Mouse (Mus musculus) bone marrow, adult 2 months (tissue): ENCODE data around the gene Magi2.

Source experiments
- CTCF ChIP-seq: fragments of 200-500 bp; IDR thresholded peaks from 2 replicates; pipeline ENCODE4 v1.5.1; 2011; ENCODE audit warnings: low read length, control low read depth; ENCODE audit not compliant: control insufficient read depth, insufficient read depth
- POLR2A ChIP-seq: fragments of 200-500 bp; IDR thresholded peaks from 2 replicates; pipeline ENCODE4 v1.6.1; 2011; ENCODE audit warnings: low read depth, mild to moderate bottlenecking, control low read depth, low read length, borderline replicate concordance; ENCODE audit not compliant: control insufficient read depth

DNA sequence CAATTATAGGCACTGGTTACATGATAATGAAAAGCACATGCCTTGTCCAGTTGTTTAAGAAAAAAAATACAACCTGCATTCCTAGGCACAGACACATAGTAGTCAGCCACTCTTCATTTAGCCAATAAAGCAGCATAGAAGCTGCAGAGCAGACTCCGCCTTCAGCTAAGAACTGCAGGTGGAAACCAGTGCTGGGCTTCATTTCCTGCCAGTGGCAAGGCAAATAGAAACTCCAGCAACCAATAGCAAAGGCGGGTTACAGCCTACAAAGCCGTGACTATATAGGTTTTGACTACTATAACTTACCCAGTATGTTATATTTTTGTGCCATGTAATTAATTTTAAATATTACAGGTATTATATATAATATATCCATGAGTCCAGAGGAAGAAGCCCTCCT lies 1135.3 kb downstream of the Magi2 start:
- no peak for TF ChIP-seq CTCF
- TF ChIP-seq POLR2A: no peak
